Mouse (Mus musculus): ENCODE data around the gene Dot1l.

DNA sequence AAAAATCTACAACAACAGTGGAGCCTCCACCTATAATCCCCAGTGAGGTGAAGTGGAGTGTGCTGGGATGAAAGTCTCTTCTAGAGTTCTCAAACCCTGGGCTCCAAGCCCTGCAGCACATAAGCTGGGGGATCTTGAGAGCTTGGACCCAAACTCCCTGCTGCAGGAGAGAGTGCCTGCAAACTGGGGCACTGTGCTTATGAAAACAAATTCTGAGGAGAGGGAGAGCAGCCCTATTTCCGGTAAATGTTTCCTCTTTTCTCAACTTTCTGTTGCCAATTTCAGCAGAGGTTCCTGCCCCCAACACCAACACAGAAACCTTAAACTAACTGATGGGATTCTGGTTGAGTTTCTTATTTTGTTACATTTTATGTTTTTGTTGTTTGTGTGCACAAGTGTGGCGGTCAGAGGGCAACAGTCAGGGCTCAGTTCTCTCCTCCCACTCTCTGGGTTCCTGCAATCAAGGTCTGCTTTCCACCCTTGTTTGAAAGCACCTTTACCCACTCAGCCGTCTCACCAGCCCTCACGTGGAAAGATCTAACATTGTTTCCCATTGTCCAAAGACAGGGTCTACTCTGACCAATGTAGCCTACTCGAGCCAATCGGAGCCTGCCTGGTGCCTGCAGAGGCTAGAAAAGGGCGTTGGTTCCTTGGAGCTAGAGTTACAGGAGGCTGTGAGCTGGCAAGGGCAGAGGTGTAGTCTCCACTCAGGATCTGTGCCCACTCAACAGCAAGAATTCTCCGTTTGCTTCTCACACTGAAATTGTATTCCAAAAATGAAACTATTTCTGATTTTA, 69.0 kb downstream of the Dot1l start:
- no peak for TF ChIP-seq CTCF (IDR thresholded peaks at IDR 0.05; ENCODE audit: extremely low read depth, insufficient read depth, low read length)
- no peak for TF ChIP-seq POLR2A (IDR thresholded peaks at IDR 0.05; ENCODE audit: extremely low read depth, insufficient read depth, low read length)

Data from cortical plate, adult 2 months (tissue).